Mouse (Mus musculus) thymus, postnatal 0 days (tissue): Measurements from ENCODE around the gene Brdt. TPM values are rescaled to one million over a fixed set of nuclear protein-coding genes. Genes with fewer than 3 reads are reported as not detected.
"Not testable (repeated sequence)": the region's sequence is repeated elsewhere in the genome, so short reads cannot be mapped to it uniquely, and the experiment has no call there.

Source experiments
- DNase-seq: peaks from one replicate; pipeline ENCODE4 v3.0.0-alpha.2; 2015; ENCODE audit warnings: low spot score
- polyA plus RNA-seq: library from polyadenylated mRNA; unstranded; fragments of >200 nt; fragmentation: Nextera tagmentation; extraction: Ambion mirVana; gene quantifications from 2 replicates; pipeline ENCODE4 v1.2.1, GENCODE M21; 2015

Brdt gene
- polyA plus RNA-seq, 1 experiment from 2014 or later, result 3.5 TPM

DNA sequence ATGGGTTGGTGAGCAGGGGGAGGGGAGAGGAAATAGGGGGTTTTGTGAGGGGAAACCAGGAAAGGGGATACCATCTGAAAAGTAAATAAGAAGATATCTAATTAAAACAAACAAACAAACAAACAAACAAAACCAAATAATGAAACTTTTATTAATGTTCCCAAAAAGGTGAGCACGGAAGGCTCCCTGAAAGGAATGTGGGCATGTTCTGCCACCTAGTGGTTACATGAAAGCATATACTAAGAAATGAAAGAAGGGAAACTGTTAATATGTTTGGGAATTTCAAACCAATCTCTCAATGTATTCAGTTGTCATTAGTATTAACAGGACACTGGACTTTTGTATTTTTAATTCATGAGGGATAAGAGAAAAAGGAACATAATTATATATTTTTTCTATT is 10.3 kb upstream of the Brdt start:
- peak; percentile 34 for DNase-seq

DNA sequence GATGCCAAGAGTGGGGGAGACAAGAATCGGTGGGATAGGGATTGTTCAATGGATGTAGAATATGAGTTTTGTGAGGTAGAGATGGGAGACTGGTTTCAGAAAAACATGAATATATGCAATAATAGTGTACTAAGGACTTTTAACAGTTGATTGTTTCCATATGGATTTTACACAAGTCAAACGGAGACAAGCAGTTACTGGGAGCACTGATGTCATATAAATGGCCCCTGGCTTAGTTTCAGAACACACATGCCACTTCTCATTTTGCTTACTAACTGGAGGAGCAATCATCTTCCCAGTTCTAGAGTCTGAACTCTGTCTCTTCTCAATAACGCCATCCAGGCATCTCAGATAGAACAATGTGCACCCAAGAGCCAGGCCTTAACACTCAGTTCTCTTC is 9.4 kb downstream of the Brdt start:
- DNase-seq, result no peak

DNA sequence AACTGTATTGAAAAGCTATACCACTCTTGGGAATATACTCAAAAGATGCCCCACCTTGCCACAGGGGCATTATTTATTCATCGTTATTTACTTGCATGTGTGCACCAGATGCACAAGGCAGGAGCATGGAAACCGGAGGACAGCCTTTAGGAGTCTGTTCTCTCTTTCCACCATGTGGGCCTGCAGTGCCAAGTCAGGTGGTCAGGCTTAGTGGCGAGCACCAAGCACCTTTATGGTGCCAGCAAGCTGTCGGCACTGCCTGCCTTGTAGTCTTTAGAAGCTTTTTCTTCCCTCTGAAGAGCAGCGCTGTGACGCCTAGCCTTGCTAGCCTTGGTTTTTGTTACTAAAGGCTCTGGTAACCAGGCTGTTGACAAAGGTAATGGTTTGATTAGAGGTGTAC is 11.9 kb downstream of the Brdt start:
- no peak for DNase-seq

- peak; percentile 42 for DNase-seq
Measured at GRCm38 (mm10) chr5:107346214-107346613, 15.3 kb downstream of the Brdt start.

DNA sequence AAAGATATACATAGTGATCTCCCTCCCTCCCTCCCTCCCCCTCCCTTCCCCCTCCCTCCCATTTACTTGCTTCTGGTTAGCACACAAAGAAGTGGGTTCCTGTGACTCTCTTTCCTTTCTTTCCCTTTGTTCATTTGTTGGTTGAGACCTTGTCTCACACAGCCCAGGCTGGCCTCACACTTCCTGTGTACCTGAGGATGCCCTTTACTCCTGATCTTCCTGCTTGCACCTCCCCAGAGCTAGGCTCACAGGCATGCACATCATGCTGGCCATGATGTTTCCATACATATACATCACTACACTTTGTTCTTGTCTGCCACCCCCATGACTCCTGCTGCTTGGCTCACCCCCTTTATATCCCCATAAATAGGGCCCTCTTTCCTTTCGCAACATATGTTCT is 21.6 kb downstream of the Brdt start:
- peak; percentile 38 for DNase-seq

DNA sequence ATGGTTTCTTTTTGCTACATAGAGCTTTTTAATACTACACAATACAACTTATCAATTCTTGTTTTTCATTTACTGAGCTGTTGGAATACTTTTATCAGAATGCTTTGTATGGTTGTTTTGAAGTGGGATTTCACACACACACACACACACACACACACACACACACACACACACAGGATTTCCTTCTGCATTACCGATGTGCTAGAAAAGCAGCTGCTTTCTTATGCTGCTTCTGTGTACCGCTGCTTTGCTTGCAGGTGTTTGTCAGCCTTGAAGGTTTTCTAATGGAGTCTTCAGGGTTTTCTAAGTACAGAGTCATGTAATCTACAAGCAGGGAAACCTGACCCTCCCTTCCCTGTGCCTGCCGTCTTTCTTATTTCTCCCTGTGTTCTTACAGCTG is 23.0 kb downstream of the Brdt start:
- peak; percentile 85 for DNase-seq

DNA sequence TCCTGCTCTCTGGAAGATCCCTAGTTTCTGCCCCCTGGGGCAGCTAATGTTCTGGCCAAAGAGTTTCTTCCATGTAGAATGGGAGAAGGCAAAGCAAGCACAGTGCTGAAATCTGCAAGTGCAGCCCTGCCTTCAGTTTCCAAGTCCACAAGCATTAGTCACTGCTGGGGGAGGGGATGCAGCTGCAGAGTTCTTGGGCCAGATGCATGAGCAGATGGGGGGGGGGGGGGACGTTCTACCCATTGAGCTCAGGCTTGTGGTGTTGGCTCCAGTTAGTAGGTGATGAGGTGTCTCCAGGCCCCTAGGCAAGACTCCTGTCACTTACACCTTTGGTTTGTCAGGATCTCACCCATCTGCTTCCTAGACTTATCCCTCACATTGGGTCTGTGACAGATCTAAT is 24.8 kb downstream of the Brdt start:
- peak; percentile 82 for DNase-seq

- DNase-seq, result peak; percentile 76
Measured at GRCm38 (mm10) chr5:107357723-107358122, 26.8 kb downstream of the Brdt start.

GRCm38 (mm10) chr5:107359395-107360053 is 28.6 kb downstream of the Brdt start:
- DNase-seq, result peak; percentile 90

GRCm38 (mm10) chr5:107360054-107360730 is 29.2 kb downstream of the Brdt start:
- no peak for DNase-seq

DNA sequence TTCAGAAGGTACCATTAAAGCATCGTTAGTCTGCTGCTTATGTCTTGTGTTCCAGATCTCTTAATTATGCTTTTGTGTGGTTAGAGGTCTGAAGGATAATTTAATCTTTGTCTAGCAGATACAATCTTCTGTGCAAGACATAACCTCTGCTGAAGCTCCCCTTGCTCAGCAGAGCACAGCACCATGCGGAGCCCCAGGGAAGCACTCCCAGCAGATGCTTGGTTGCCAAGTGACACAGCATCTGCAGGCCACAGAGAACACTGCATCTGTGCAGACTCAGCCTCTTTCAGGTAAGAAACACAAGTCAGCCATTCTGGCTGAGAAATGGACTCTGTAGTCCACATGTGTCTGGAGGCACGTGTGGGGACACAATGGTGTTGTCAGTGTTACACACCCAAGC is 39.1 kb downstream of the Brdt start:
- DNase-seq, result no peak

- no peak for DNase-seq
Measured at GRCm38 (mm10) chr5:107371335-107371734, 40.4 kb downstream of the Brdt start.

DNA sequence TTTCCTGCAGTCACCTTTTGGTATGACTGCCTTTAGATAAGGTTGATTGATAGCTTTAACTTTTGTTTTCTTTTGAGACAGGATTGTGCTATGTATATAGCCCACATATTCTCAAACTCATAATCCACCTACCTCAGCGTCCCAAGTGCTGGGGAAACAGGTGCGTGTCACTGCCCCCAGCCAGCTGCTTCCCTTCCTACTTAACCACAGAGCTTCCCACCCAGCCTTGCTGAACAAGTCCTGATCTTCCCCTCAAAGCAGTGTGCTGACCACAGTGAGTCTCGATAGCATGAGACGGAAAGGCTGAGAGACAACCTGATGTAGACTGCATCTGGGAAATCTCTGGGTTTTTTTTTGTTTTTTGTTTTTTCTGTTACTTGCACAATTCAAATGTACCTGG is 42.3 kb downstream of the Brdt start:
- peak; percentile 68 for DNase-seq

DNA sequence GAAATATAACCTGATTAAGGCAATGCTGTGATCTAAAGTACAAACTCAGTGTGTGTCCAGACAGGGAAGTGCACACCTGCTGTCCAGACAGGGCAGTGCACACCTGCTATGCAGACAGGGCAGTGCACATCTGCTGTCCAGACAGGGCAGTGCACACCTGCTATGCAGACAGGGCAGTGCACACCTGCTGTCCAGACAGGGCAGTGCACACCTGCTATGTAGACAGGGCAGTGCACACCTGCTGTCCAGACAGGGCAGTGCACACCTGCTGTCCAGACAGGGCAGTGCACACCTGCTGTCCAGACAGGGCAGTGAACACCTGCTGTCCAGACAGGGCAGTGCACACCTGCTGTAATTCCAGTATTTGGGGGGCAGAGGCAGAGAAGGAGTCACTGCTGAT is 55.5 kb downstream of the Brdt start:
- not testable (repeated sequence) for DNase-seq

GRCm38 (mm10) chr5:107387788-107388187 is 56.8 kb downstream of the Brdt start:
- DNase-seq, result no peak

GRCm38 (mm10) chr5:107389373-107389772 is 58.4 kb downstream of the Brdt start:
- no peak for DNase-seq

- no peak for DNase-seq
Measured at GRCm38 (mm10) chr5:107394437-107394836, 63.5 kb downstream of the Brdt start.

- DNase-seq, result peak; percentile 10
Measured at GRCm38 (mm10) chr5:107402436-107402835, 71.5 kb downstream of the Brdt start, which contains the start of gene Ephx4. Gene Ephx4, plus strand, starts transcription at chr5:107402736.

- peak; percentile 38 for DNase-seq
Measured at GRCm38 (mm10) chr5:107403011-107403946, 72.3 kb downstream of the Brdt start.

DNA sequence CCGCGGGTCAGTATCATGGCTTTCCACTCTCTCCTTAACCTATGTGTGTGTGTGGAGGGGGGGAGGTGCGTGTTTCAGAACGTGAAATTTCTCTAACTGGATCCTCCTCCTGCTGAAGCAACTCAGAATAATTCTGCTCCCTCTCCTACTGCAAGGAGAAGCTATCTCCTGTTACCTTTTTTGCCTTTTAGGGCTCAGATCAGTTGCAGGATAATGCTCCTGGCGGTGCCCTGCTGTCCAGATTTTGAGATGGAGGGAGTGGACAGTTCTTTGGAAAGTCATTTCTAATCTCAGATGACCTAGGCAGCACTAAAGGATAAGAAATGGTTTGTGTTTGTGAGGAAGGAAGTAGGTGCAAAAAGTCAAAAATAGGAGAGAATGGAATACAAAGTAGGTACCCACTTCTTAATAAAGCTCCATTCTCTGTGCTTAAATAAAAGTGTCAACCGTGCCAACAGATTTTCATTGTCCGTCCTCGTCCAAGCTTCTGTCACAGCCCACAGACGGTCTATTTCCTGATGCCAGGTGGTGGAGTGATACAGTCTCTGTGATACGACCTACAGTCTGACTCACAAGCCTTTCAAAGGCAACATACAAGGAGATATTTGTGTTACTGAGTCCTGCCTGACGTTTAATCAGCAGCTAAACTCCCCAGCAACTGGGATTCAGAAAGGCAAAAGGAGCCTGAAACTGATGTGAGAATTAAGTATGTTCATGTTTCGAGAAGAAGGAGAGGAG is 73.2 kb downstream of the Brdt start:
- no peak for DNase-seq

DNA sequence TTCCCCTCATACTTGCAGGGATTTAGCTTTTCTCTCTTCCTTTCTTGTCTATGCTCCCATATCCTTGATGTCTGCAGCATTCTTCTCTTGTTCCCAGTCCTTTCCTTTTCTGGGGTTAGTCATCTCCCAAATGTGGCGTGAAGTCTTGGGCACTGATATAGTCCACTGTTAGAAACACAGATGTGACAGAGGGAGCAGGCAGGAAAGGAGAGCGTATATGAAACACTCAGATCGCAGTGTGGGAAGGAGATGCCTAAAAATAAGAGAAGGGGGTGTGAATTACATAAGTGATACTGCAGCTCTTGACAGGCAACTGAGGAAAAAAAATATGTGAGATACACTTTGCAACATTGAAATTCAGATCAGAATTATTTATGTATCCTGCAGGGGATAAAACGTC is 74.4 kb downstream of the Brdt start:
- DNase-seq, result no peak
